7 mouse cellular contexts compared by ENCODE assay signal in genomic region chr7:49375499-49375974, GRCm38 (mm10).
DNase-seq lines count a peak whose midpoint lies in the region; ATAC-seq lines count a peak whose summit lies in the region.

No protein-coding gene starts in this region.

- no peak overlapping the region for H3K27ac ChIP-seq in embryonic facial prominence, embryonic 14.5 days (replicated peaks; ENCODE audit: low read depth, low read length)
- no peak overlapping the region for H3K27ac ChIP-seq in limb, embryonic 11.5 days (replicated peaks; ENCODE audit: low read depth, low read length)
- no peak overlapping the region for H3K27ac ChIP-seq in neural tube, embryonic 11.5 days (ENCODE audit: low read depth, low read length)

- H3K9me3 ChIP-seq in embryonic facial prominence, embryonic 14.5 days (ENCODE audit: control insufficient read depth, low read length), result no peaks in the 10 kb centered on the region
- no peaks in the 10 kb centered on the region for H3K9me3 ChIP-seq in limb, embryonic 11.5 days (ENCODE audit: control insufficient read depth, low read length)
- no peaks in the 10 kb centered on the region for H3K9me3 ChIP-seq in neural tube, embryonic 11.5 days (ENCODE audit: control insufficient read depth, low read length)

- H3K9ac ChIP-seq in embryonic facial prominence, embryonic 14.5 days (ENCODE audit: low read depth, low read length), result 0 out of 2 replicates have a peak overlapping the region, but pooled peaks have one; percentile 34
- no peak overlapping the region for H3K9ac ChIP-seq in limb, embryonic 11.5 days (ENCODE audit: low read length)
- no peak overlapping the region for H3K9ac ChIP-seq in neural tube, embryonic 11.5 days (ENCODE audit: low read length)

- no peak overlapping the region for H3K4me3 ChIP-seq in embryonic facial prominence, embryonic 14.5 days (ENCODE audit: low read depth, low read length)
- H3K4me3 ChIP-seq in limb, embryonic 11.5 days (ENCODE audit: low read depth, low read length), result no peak overlapping the region
- H3K4me3 ChIP-seq in neural tube, embryonic 11.5 days (ENCODE audit: low read depth, low read length), result no peak overlapping the region

- no peaks in the 10 kb centered on the region for H3K27me3 ChIP-seq in embryonic facial prominence, embryonic 14.5 days (replicated peaks; ENCODE audit: control insufficient read depth, insufficient read depth, low read length)
- no peaks in the 10 kb centered on the region for H3K27me3 ChIP-seq in limb, embryonic 11.5 days (ENCODE audit: control insufficient read depth, insufficient read depth, low read length)
- no peaks in the 10 kb centered on the region for H3K27me3 ChIP-seq in neural tube, embryonic 11.5 days (ENCODE audit: control insufficient read depth, insufficient read depth, low read length)

- H3K36me3 ChIP-seq in embryonic facial prominence, embryonic 14.5 days (ENCODE audit: control insufficient read depth, insufficient read depth, low read length), result 0 out of 2 replicates have a peak, but pooled peaks cover 2% of the 10 kb centered on the region
- H3K36me3 ChIP-seq in limb, embryonic 11.5 days (ENCODE audit: control insufficient read depth, insufficient read depth, low read length), result no peaks in the 10 kb centered on the region
- H3K36me3 ChIP-seq in neural tube, embryonic 11.5 days (ENCODE audit: control insufficient read depth, insufficient read depth, low read length), result no peaks in the 10 kb centered on the region

- peak; percentile 40 for DNase-seq in right cerebral cortex, postnatal 14 days
- no peak for DNase-seq in right cerebral cortex, adult 18-20 months
- DNase-seq in embryonic facial prominence, embryonic 14.5 days (ENCODE audit: low spot score), result peak; percentile 67
- DNase-seq in limb, embryonic 11.5 days (ENCODE audit: low spot score), result peak; percentile 40
- DNase-seq in neural tube, embryonic 11.5 days (ENCODE audit: low spot score), result peak; percentile 61
- no peak for DNase-seq in urinary bladder, postnatal 10 days (ENCODE audit: low spot score)

- WGBS in embryonic facial prominence, embryonic 14.5 days, result 28% methylated on average over 9 of the region's 9 CpGs
- WGBS in limb, embryonic 11.5 days, result 50% methylated on average over 9 of the region's 9 CpGs
- WGBS in neural tube, embryonic 11.5 days, result 17% methylated on average over 9 of the region's 9 CpGs

- no peak for ATAC-seq in embryonic facial prominence, embryonic 14.5 days (ENCODE audit: low read depth)
- ATAC-seq in limb, embryonic 11.5 days (ENCODE audit: insufficient number of reproducible peaks, low FRiP score, low TSS enrichment, low read depth), result no peak
- ATAC-seq in neural tube, embryonic 11.5 days (ENCODE audit: insufficient read depth, low FRiP score, low TSS enrichment), result 0 out of 2 replicates have a peak, but pooled peaks have one; percentile 41
- ATAC-seq in granulocyte monocyte progenitor cell, adult 5-6 weeks (replicated peaks; ENCODE audit: poor library complexity, severe bottlenecking), result no peak

- H3K4me2 ChIP-seq in embryonic facial prominence, embryonic 14.5 days (ENCODE audit: low read depth, low read length), result no peak overlapping the region
- no peak overlapping the region for H3K4me2 ChIP-seq in limb, embryonic 11.5 days (ENCODE audit: low read depth, severe bottlenecking)
- H3K4me2 ChIP-seq in neural tube, embryonic 11.5 days (ENCODE audit: low read depth), result no peak overlapping the region

- H3K4me1 ChIP-seq in embryonic facial prominence, embryonic 14.5 days (ENCODE audit: control insufficient read depth, insufficient read depth, low read length), result 0 out of 2 replicates have a peak, but pooled peaks cover 8% of the 10 kb centered on the region
- peaks cover 3% of the 10 kb centered on the region; the same call in 1 of the 2 replicates for H3K4me1 ChIP-seq in limb, embryonic 11.5 days (ENCODE audit: control insufficient read depth, insufficient read depth, low read length)
- H3K4me1 ChIP-seq in neural tube, embryonic 11.5 days (ENCODE audit: control insufficient read depth, insufficient read depth, low read length), result peaks cover 12% of the 10 kb centered on the region; the same call in 1 of the 2 replicates

Comparison
In these comparisons a context has a peak if more than half of its experiments do, and no peak if none do; other contexts are left out.
1. DNase-seq: peak in right cerebral cortex, postnatal 14 days (single experiment), embryonic facial prominence, embryonic 14.5 days (single experiment), limb, embryonic 11.5 days (single experiment) and neural tube, embryonic 11.5 days (single experiment); none in right cerebral cortex, adult 18-20 months (single experiment) and urinary bladder, postnatal 10 days (single experiment).